Mouse (Mus musculus) layer of hippocampus, postnatal 10 days (tissue): ENCODE results near the gene B3gnt8. TPM values are rescaled to one million over a fixed set of nuclear protein-coding genes. Genes with fewer than 3 reads are reported as not detected.

Experiments
- total RNA-seq, 2 experiments: library from RNA; stranded (reverse); gene quantifications; 2 replicates each; pipeline ENCODE4 v1.2.3; 2021

B3gnt8 gene
- total RNA-seq, 2 experiments from 2014 or later: 2.8 to 3.1 TPM

Other genes with a start within 250 kb of the B3gnt8 start
- gene Lipe, start 227.9 kb upstream of the B3gnt8 start, total RNA-seq: 1 to 10 TPM; 5.5 to 6.8 TPM
- gene Cxcl17, start 213.8 kb upstream of the B3gnt8 start, total RNA-seq: not detected
- gene Ceacam1, start 149.1 kb upstream of the B3gnt8 start, total RNA-seq: 1 to 10 TPM; 2.1 to 2.4 TPM
- under 1 TPM; 0.11 to 0.23 TPM for gene Ceacam2, start 86.8 kb upstream of the B3gnt8 start, total RNA-seq
- gene Erich4, start 10.8 kb upstream of the B3gnt8 start, total RNA-seq: not detected
- 10 to 100 TPM; 27.3 to 29.8 TPM for gene Dmac2, start 7.2 kb upstream of the B3gnt8 start, total RNA-seq
- 10 to 100 TPM; 33.2 to 36.1 TPM for gene Bckdha, start 32.3 kb downstream of the B3gnt8 start, total RNA-seq
- gene Exosc5, start 32.5 kb downstream of the B3gnt8 start, total RNA-seq: 10 to 100 TPM; 22.6 to 29.4 TPM
- 10 to 100 TPM; 37.2 to 46.4 TPM for gene Tmem91, start 48.5 kb downstream of the B3gnt8 start, total RNA-seq
- gene B9d2, start 54.1 kb downstream of the B3gnt8 start, total RNA-seq: 10 to 100 TPM; 26.6 to 29.8 TPM
- gene Tgfb1, start 60.3 kb downstream of the B3gnt8 start, total RNA-seq: 10 to 100 TPM; 11.0 to 12.9 TPM
- 10 to 100 TPM; 44.4 to 45.8 TPM for gene Ccdc97, start 92.4 kb downstream of the B3gnt8 start, total RNA-seq
- 100 to 1,000 TPM; 122 to 129 TPM for gene Hnrnpul1, start 128.1 kb downstream of the B3gnt8 start, total RNA-seq
- gene Axl, start 162.1 kb downstream of the B3gnt8 start, total RNA-seq: 10 to 100 TPM; 43.2 to 44.9 TPM
- 1 to 10 TPM; 2.6 to 4.0 TPM for gene Cyp2s1, start 190.3 kb downstream of the B3gnt8 start, total RNA-seq